Mouse (Mus musculus): ENCODE measurements around the gene Mov10l1. TPM values are rescaled to one million over a fixed set of nuclear protein-coding genes. Genes with fewer than 3 reads are reported as not detected.

The Mov10l1 gene
- polyA plus RNA-seq (2015; fragmentation: Nextera tagmentation; extraction: Ambion mirVana): 0.05 and 0.09 TPM in 2 replicates

DNA sequence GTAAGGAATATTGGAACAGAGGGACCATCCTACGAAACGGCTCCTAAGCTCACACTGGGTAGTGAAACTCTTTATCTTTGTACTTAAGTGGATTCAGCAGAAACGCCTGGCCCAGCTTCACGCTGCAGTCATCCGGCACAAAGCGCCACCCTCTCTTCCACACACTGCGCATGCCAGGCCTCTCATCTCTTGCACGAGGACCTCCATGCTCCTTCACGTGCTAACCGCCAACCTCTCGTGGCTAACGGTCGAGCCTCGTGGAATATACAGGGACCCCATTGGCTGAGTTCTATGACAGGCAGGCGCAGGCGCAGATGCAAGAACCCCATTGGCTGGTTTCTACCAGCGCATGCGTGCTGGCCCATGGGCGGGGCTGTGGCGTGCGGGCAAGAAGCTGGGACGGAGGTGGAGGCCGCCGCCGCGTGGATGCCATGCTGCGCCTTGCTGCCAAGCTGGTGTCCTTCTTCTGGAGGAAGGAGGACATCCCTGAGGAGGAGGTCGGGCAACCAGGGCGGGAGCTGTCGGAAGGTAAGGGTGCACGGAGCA, at the start of gene Mov10l1:
TSS of gene Mov10l1 (plus strand) at position 376 of the 546 bp plus-strand sequence.
- H3K9ac ChIP-seq (ENCODE audit: low read depth, low read length): no peak within 1 kb of the TSS
- no peaks in the 10 kb centered on the region for H3K36me3 ChIP-seq (ENCODE audit: control insufficient read depth, insufficient read depth, low read length)
- H3K9me3 ChIP-seq (ENCODE audit: control insufficient read depth, low read length): no peaks in the 10 kb centered on the region; the same call in 1 of the 2 replicates
- WGBS: 93% methylated on average over 31 of the region's 31 CpGs
- H3K4me1 ChIP-seq (ENCODE audit: control insufficient read depth, insufficient read depth, low read depth, low read length): no peaks in the 10 kb centered on the region
- no peak within 1 kb of the TSS for H3K27ac ChIP-seq (ENCODE audit: low read depth, low read length)
- no peak for ATAC-seq
- no peak within 1 kb of the TSS for H3K4me2 ChIP-seq (ENCODE audit: low read length)
- H3K4me3 ChIP-seq (ENCODE audit: low read length): no peak within 1 kb of the TSS
- H3K27me3 ChIP-seq (replicated peaks; ENCODE audit: control insufficient read depth, insufficient read depth, low read length): no peaks in the 10 kb centered on the region

DNA sequence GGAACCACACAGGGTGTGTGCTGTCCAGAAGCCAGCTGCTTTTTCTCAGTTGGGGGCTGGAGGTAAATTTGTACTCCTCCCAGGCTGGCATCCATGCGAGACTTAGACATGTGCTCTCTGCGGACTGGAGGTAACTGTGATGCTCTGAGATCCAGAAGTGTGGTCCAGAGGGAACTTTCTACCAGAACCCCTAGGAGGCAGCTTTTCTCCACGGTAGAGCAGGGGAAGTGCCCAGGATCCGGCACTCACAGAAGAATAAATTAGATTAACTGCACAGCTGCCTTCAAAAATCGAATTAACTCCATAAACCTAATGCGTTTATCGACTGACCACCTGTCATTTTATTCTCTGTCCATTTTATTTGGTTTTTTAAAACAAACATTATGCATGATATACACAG, 48.6 kb upstream of the Mov10l1 start:
- no peak overlapping the region for H3K27ac ChIP-seq (ENCODE audit: low read depth, low read length)
- 56% methylated on average over 7 of the region's 7 CpGs for WGBS
- H3K36me3 ChIP-seq (ENCODE audit: control insufficient read depth, insufficient read depth, low read length): no peaks in the 10 kb centered on the region
- no peaks in the 10 kb centered on the region for H3K4me1 ChIP-seq (ENCODE audit: control insufficient read depth, insufficient read depth, low read depth, low read length)
- no peaks in the 10 kb centered on the region for H3K27me3 ChIP-seq (replicated peaks; ENCODE audit: control insufficient read depth, insufficient read depth, low read length)
- H3K4me2 ChIP-seq (ENCODE audit: low read length): no peak overlapping the region
- no peaks in the 10 kb centered on the region for H3K9me3 ChIP-seq (ENCODE audit: control insufficient read depth, low read length)
- ATAC-seq: no peak
- H3K4me3 ChIP-seq (ENCODE audit: low read length): no peak overlapping the region
- H3K9ac ChIP-seq (ENCODE audit: low read depth, low read length): no peak overlapping the region

- no peak overlapping the region for H3K9ac ChIP-seq (ENCODE audit: low read depth, low read length)
- H3K27me3 ChIP-seq (replicated peaks; ENCODE audit: control insufficient read depth, insufficient read depth, low read length): no peaks in the 10 kb centered on the region
- WGBS: 65% methylated on average over 6 of the region's 6 CpGs
- ATAC-seq: no peak
- no peaks in the 10 kb centered on the region for H3K4me1 ChIP-seq (ENCODE audit: control insufficient read depth, insufficient read depth, low read depth, low read length)
- H3K36me3 ChIP-seq (ENCODE audit: control insufficient read depth, insufficient read depth, low read length): no peaks in the 10 kb centered on the region
- no peak overlapping the region for H3K4me2 ChIP-seq (ENCODE audit: low read length)
- no peak overlapping the region for H3K27ac ChIP-seq (ENCODE audit: low read depth, low read length)
- H3K9me3 ChIP-seq (ENCODE audit: control insufficient read depth, low read length): no peaks in the 10 kb centered on the region
- no peak overlapping the region for H3K4me3 ChIP-seq (ENCODE audit: low read length)
Observed at GRCm38 (mm10) chr15:88936619-88937290, 46.0 kb upstream of the Mov10l1 start.

DNA sequence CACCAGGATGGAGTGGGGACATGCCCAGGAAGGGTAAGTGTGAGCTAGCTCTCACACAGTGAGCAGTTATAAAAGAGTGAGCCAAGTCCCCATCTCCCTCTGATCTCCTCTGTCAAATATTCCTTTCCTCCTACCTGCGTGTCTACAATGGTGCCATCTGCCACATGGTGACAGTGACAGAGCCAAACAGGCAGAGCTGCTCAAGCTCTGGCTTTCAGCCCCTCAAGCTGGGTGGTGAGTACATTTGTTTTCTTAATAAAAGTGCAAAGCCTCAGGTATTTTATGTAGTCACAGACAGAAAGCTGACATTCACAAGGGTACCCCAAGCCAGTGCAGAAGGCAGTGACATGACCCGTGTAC, 45.4 kb upstream of the Mov10l1 start:
- H3K4me3 ChIP-seq (ENCODE audit: low read length): no peak overlapping the region
- H3K9me3 ChIP-seq (ENCODE audit: control insufficient read depth, low read length): no peaks in the 10 kb centered on the region
- WGBS: 75% methylated on average over 2 of the region's 2 CpGs
- no peak overlapping the region for H3K4me2 ChIP-seq (ENCODE audit: low read length)
- H3K4me1 ChIP-seq (ENCODE audit: control insufficient read depth, insufficient read depth, low read depth, low read length): no peaks in the 10 kb centered on the region
- H3K36me3 ChIP-seq (ENCODE audit: control insufficient read depth, insufficient read depth, low read length): no peaks in the 10 kb centered on the region
- ATAC-seq: no peak
- H3K9ac ChIP-seq (ENCODE audit: low read depth, low read length): no peak overlapping the region
- H3K27ac ChIP-seq (ENCODE audit: low read depth, low read length): no peak overlapping the region
- no peaks in the 10 kb centered on the region for H3K27me3 ChIP-seq (replicated peaks; ENCODE audit: control insufficient read depth, insufficient read depth, low read length)

GRCm38 (mm10) chr15:88942783-88943182, 39.9 kb upstream of the Mov10l1 start:
- Histone ChIP-seq H3K4me3 (ENCODE audit: low read length) (no peak overlapping the region), H3K4me2 (ENCODE audit: low read length) (no peak overlapping the region), H3K27ac (ENCODE audit: low read depth, low read length) (no peak overlapping the region), H3K9me3 (ENCODE audit: control insufficient read depth, low read length) (no peaks in the 10 kb centered on the region), H3K9ac (ENCODE audit: low read depth, low read length) (no peak overlapping the region), H3K4me1 (ENCODE audit: control insufficient read depth, insufficient read depth, low read depth, low read length) (no peaks in the 10 kb centered on the region), H3K36me3 (ENCODE audit: control insufficient read depth, insufficient read depth, low read length) (no peaks in the 10 kb centered on the region), H3K27me3 (replicated peaks; ENCODE audit: control insufficient read depth, insufficient read depth, low read length) (no peaks in the 10 kb centered on the region)
- WGBS: 86% methylated on average over 5 of the region's 5 CpGs
- ATAC-seq: no peak

- no peak for ATAC-seq
- Histone ChIP-seq H3K9ac (ENCODE audit: low read depth, low read length) (no peak overlapping the region), H3K4me2 (ENCODE audit: low read length) (no peak overlapping the region), H3K4me1 (ENCODE audit: control insufficient read depth, insufficient read depth, low read depth, low read length) (no peaks in the 10 kb centered on the region), H3K27me3 (replicated peaks; ENCODE audit: control insufficient read depth, insufficient read depth, low read length) (no peaks in the 10 kb centered on the region), H3K4me3 (ENCODE audit: low read length) (no peak overlapping the region), H3K9me3 (ENCODE audit: control insufficient read depth, low read length) (no peaks in the 10 kb centered on the region), H3K36me3 (ENCODE audit: control insufficient read depth, insufficient read depth, low read length) (no peaks in the 10 kb centered on the region), H3K27ac (ENCODE audit: low read depth, low read length) (no peak overlapping the region)
- 78% methylated on average over 5 of the region's 5 CpGs for WGBS
Observed at GRCm38 (mm10) chr15:88943896-88944551, 38.7 kb upstream of the Mov10l1 start.

DNA sequence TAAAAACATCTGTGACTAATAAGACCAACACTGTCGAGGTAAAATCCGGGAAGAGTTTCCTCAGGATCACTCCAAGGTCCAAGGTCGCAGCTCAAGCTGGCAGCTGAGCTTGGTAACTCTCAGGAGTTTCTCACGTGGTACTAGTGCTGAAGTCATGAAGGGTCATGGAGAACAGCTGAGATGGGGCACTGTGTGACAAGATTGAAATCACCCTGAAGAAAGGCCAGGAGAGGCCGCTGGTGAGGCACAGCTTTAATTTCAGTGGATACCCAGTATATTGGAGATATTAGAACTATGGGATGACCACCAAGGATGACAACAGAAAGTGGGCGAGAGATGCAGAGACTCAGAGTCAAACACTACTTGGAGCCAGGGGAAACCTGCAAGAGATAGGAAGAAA, 35.9 kb upstream of the Mov10l1 start:
- Histone ChIP-seq H3K4me2 (ENCODE audit: low read length) (no peak overlapping the region), H3K27ac (ENCODE audit: low read depth, low read length) (no peak overlapping the region), H3K9ac (ENCODE audit: low read depth, low read length) (no peak overlapping the region), H3K36me3 (ENCODE audit: control insufficient read depth, insufficient read depth, low read length) (no peaks in the 10 kb centered on the region), H3K4me1 (ENCODE audit: control insufficient read depth, insufficient read depth, low read depth, low read length) (no peaks in the 10 kb centered on the region), H3K9me3 (ENCODE audit: control insufficient read depth, low read length) (no peaks in the 10 kb centered on the region), H3K27me3 (replicated peaks; ENCODE audit: control insufficient read depth, insufficient read depth, low read length) (no peaks in the 10 kb centered on the region), H3K4me3 (ENCODE audit: low read length) (no peak overlapping the region)
- no peak for ATAC-seq
- 58% methylated on average over 6 of the region's 6 CpGs for WGBS

DNA sequence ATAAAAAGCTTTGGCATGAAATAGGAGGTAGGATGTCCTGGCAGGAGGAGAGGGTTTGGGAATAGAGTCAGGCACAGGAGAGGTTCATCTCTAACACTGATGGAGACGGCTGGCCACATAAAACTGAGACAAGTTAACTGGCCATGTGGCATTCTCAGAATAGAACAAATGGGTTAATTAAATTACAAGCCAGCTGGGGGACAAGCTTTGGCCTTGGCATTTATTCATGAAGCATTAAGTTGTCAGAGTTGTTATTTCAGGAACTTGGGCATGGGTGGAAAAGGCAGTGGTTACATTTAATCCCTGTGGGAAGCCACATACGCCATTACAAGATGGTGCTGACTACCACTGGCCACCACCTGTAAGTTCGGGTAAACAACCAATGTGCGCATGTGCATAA, 31.5 kb upstream of the Mov10l1 start:
- Histone ChIP-seq H3K4me2 (ENCODE audit: low read length) (no peak overlapping the region), H3K9me3 (ENCODE audit: control insufficient read depth, low read length) (no peaks in the 10 kb centered on the region), H3K4me3 (ENCODE audit: low read length) (no peak overlapping the region), H3K27me3 (replicated peaks; ENCODE audit: control insufficient read depth, insufficient read depth, low read length) (peaks cover 5% of the 10 kb centered on the region; the same call in 1 of the 2 replicates), H3K36me3 (ENCODE audit: control insufficient read depth, insufficient read depth, low read length) (no peaks in the 10 kb centered on the region), H3K4me1 (ENCODE audit: control insufficient read depth, insufficient read depth, low read depth, low read length) (peaks cover 5% of the 10 kb centered on the region), H3K9ac (ENCODE audit: low read depth, low read length) (no peak overlapping the region), H3K27ac (ENCODE audit: low read depth, low read length) (no peak overlapping the region)
- WGBS: 82% methylated on average over 4 of the region's 4 CpGs
- ATAC-seq: no peak

DNA sequence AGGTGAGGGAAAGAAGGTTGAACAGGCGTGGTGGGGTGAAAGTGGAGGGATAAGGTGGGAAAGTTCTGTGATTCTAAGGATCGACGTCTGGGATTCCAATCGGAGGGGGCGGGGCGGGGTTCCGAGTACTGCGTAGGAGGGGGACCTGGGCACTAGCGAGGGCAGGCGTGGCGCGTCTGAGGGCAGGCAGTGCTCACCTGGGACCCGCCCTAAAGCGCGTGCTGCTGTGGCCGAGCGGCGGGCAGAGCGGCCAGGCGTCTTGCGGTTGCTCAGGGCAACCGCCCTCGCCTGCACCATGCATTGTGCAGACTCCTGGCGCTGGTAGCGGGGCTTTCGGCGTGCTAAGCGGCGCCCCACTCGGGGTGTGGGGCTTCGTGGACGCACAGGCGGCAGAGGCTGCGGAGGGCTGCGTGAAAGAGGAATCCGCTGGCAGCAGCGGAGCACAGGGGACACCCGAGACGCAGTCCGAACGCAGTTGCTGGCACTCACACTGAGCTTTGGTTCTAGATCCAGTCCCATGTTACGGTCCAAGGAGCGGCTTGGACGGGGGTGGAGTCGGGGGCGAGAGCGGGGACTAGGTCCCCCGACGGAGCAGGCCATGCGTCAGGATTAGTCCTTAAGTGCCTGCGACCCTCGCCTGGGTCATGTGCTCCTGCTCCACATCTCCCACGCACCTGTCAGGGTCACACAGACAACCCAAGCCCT, 28.2 kb upstream of the Mov10l1 start, which contains the start of gene Ttll8:
TSS of gene Ttll8 (minus strand) at position 51 of the 705 bp plus-strand sequence.
- Histone ChIP-seq H3K27me3 (replicated peaks; ENCODE audit: control insufficient read depth, insufficient read depth, low read length) (peaks cover 6% of the 10 kb centered on the region; the same call in 1 of the 2 replicates), H3K4me1 (ENCODE audit: control insufficient read depth, insufficient read depth, low read depth, low read length) (peaks cover 5% of the 10 kb centered on the region), H3K4me2 (ENCODE audit: low read length) (peak within 1 kb of the TSS; percentile 95), H3K36me3 (ENCODE audit: control insufficient read depth, insufficient read depth, low read length) (no peaks in the 10 kb centered on the region), H3K9ac (ENCODE audit: low read depth, low read length) (peak within 1 kb of the TSS; percentile 71), H3K27ac (ENCODE audit: low read depth, low read length) (no peak within 1 kb of the TSS), H3K4me3 (ENCODE audit: low read length) (peak within 1 kb of the TSS; percentile 49), H3K9me3 (ENCODE audit: control insufficient read depth, low read length) (no peaks in the 10 kb centered on the region)
- 2% methylated on average over 51 of the region's 53 CpGs for WGBS
- peak; percentile 80 for ATAC-seq
